Mouse (Mus musculus): ENCODE results near the gene Fhit.

The Fhit gene

DNA sequence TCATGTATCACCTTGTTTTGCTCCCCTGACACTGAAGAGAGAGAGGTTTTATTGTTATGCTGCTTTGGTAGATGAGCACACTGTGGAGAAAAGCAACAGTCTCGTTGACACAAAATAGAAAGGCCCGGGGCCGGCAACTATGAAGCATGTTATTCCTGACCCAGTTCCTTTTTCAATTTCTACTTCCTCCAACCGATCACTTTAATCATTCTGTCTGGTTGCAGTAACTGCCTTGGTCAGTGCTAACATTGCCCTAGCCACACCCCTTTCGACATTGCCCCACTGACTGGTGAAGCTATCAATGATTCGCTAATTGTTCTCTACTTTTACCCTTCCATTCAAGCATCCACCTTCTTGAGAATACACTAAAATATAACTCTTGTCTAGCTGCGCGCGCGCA lies 1028.0 kb downstream of the Fhit start:
- DNase-seq (ENCODE audit: low spot score in 2 of 2), result no peak

- no peak for DNase-seq (ENCODE audit: low spot score in 2 of 2)
Measured at GRCm38 (mm10) chr14:10129675-10130074, 1032.2 kb downstream of the Fhit start.

GRCm38 (mm10) chr14:10129088-10129487 lies 1032.7 kb downstream of the Fhit start:
- DNase-seq (ENCODE audit: low spot score in 2 of 2), result no peak

GRCm38 (mm10) chr14:10126536-10126935 lies 1035.3 kb downstream of the Fhit start:
- no peak for DNase-seq (ENCODE audit: low spot score in 2 of 2)

- no peak for DNase-seq (ENCODE audit: low spot score in 2 of 2)
Measured at GRCm38 (mm10) chr14:10122176-10122575, 1039.7 kb downstream of the Fhit start.

DNA sequence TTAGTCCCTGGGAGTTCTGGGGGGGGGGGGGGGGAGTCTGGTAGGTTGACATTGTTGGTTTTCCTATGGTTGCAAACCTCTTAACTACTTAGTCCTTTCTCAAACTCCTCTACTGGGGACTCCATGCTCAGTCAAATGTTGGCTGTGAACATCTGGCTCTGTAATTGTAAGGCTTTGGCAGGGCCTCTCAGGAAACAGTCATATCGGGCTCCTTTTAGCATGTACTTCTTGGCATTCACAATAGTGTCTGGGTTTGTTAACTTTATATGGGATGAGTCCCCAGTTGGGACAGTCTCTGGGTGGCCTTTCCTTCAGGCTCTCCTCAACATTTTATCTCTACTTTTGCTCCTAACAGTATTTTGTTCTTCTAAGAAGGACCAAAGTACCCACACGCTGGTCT lies 1065.6 kb downstream of the Fhit start:
- DNase-seq (ENCODE audit: low spot score in 2 of 2), result no peak

DNA sequence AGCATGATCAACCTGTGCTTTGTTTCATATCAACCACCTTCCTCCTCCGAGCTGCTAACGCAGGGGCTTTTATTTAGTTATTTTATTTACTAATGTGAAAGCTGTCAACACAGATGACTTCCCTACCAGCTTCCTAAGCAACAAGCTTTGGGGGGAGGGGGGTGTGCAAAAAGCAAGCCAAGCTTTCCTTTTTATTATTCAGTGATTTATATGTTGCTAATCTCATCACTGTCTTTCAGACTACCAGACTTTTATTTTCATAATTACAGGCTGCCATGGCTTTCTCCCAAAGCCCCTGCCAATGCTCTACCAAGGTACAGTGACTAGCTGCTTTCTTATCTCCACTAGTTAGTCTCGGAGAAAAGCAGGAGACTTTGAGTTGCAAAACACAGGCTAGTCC lies 1082.8 kb downstream of the Fhit start:
- no peak for DNase-seq (ENCODE audit: low spot score in 2 of 2)

- no peak for DNase-seq (ENCODE audit: low spot score in 2 of 2)
Measured at GRCm38 (mm10) chr14:10049947-10050346, 1111.9 kb downstream of the Fhit start.

DNA sequence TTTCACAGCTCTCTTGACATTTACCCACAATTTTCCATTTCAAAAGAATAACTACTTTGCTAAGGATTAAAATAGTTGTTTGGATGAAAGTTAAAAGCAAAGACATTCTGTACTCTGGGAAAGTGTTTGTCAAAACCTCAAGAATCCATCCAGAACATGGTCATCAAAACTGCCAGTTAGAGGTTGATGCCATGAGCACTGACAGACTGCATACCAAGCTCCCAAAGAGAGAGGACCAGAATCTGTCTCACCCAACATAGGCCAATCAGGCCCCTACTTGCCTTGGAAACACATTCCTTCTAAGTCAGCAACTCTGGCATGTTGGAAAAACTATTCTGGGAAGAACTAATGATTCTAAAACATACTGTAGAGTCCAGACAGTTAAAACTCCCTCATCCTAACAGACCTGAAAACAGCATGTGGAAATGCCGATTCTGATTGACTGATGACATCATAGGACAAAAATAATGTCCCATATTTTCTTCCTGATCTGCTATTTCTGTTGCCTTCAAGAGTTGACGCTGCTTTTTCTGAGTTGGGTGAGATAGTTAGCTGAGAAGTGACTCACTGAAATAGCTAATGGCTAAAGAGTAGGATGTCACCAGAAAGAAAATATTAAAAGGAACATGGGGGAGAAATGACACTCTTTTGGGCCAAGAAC lies 1114.6 kb downstream of the Fhit start:
- DNase-seq (ENCODE audit: low spot score in 2 of 2), result no peak

GRCm38 (mm10) chr14:10046336-10047122 lies 1115.3 kb downstream of the Fhit start:
- no peak for DNase-seq (ENCODE audit: low spot score in 2 of 2)

- no peak for DNase-seq (ENCODE audit: low spot score in 2 of 2)
Measured at GRCm38 (mm10) chr14:10038021-10038420, 1123.8 kb downstream of the Fhit start.

- DNase-seq (ENCODE audit: low spot score in 2 of 2), result no peak
Measured at GRCm38 (mm10) chr14:10036685-10037215, 1125.1 kb downstream of the Fhit start.

GRCm38 (mm10) chr14:10035682-10036081 lies 1126.2 kb downstream of the Fhit start:
- DNase-seq (ENCODE audit: low spot score in 2 of 2), result no peak

- no peak for DNase-seq (ENCODE audit: low spot score in 2 of 2)
Measured at GRCm38 (mm10) chr14:10035270-10035669, 1126.6 kb downstream of the Fhit start.

GRCm38 (mm10) chr14:10023382-10023781 lies 1138.5 kb downstream of the Fhit start:
- no peak for DNase-seq (ENCODE audit: low spot score in 2 of 2)

DNA sequence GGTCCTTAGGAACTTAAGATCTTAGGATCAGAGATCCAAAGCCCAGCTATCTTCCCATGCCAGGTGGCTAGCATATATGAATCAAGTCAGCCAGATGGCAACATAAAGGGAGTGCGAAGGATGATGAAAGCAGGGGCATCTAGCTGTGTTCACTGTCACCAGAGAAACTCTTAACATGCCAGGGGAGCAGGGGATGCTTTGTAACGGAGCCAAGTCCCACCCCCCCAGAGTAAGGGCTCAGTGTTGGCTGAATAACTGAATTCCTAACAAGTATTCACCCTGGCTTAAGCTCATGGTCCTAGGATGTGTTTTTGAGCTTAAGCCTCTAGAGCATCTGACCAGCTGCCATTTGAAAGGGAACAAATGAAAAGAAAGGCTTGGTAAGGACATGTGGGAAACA lies 1139.5 kb downstream of the Fhit start:
- peak in 1 of 2 experiments; percentile 57 for DNase-seq (ENCODE audit: low spot score in 2 of 2)

DNA sequence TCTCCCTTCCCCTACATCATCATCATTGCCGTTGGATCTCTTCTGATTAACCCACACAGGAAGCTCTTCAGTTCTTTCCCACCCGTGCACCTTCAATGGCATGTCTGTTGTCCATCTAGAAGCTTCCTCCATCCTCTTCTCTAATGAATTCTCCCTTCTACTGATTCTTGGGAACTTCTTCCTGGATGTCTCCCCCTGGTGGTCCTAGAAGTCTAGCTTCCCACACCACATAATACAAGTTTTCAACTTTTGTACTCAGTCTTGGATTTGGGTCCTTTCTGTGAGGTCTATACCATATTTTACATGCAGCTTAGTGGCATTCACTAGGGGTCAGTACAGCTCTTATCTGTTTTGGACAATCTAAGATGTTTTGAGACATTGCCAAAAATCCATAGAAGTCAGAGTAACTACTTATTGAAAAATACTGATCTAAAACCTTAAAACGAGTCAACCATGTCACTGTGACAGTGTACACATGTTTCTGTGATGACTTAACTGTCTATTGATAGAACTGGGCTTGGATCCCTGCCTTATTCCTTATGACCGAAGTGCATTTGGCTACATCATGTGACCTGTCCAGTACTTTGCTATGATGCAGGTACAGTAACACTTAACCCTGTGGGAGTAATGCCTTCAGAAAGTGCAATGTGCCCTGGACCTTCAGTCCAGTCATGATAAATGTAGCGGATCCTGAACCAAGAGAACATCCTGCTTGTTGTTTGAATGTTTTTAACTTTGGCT lies 1141.3 kb downstream of the Fhit start:
- DNase-seq (ENCODE audit: low spot score in 2 of 2), result no peak

DNA sequence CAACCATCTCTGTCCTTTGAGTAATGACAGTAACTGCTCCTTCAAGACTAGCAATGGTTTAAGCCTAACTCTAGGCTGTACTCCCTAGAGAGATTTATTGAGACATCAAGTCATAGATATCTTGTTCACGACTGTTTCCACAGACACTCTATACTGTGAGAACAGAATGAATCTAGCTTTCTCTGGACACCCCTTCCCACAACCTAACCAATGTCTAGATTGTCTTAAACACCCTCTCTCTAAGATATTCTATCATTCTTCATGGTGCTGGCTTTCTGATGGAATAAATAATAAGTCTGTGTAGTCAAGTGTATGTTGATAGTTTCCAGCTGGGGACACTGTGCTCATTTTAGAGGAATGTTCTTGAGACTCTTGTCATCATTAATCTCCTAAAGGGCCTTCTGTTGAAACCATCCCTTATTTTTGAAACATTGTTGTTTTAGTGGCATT lies 1148.0 kb downstream of the Fhit start:
- DNase-seq (ENCODE audit: low spot score in 2 of 2), result no peak

DNA sequence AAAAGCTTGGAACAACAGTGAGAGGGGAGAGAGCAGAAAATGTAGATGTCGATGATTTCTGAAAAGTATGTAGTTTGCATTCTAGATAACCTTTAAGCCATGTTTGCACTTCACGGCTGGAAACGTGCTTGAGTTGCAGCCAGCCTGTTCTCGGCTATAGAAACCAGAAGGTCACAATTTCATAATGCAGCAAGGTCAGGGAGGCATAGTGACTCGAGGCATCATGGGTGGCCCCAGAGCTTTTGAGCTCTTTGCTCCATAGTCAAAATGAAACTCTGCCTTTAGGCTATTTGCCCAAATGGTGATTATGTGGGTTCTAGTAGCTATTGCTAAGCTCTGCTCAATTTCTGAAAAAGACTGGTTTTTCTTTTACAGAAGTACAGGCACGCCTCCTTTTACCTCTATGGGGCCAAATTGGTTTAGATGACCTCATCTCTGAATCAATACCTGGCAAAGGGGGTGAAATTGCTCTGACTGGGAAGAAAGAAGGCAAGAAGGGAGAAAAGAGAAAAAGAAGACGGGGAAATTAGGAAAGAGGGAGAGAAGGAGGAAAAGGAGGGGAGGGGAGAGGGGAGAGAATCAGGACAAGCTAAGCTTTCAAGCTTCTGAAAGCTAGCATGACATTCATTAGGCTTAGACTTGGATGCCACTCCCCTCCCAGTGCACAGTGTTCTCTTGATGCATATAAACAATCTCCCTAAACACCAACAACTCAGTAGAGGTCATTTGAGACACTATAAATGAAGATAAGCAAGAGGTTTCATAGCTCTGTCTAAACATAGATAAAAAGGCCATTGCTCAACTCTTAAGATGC lies 1148.6 kb downstream of the Fhit start:
- no peak for DNase-seq (ENCODE audit: low spot score in 2 of 2)

- DNase-seq (ENCODE audit: low spot score in 2 of 2), result no peak
Measured at GRCm38 (mm10) chr14:10006278-10006677, 1155.6 kb downstream of the Fhit start.

DNA sequence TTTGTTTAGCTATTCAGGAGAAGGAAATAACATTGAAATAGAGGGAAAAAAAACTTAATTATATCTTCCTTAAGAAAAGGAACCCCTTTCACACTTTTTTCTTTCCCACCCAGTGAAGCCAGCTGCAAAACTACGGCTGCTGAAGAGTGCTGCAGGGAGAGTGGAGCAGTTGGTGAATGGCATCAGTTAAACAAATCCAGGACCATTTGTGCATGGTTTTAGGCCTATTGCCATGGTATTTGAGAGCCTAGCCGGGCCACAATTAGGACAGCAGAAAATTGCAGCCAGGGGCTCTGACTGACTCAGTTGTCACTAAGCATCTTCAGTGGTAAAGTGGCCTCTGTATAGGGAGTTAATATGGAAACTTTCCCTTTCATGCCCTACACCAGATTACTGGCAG lies 1158.0 kb downstream of the Fhit start:
- no peak for DNase-seq (ENCODE audit: low spot score in 2 of 2)

All from cerebellum, postnatal 4 days (tissue).